In genomic region chr7:80027636-80028417, GRCm38 (mm10) we compare ENCODE assay signal across 8 mouse cellular contexts. TPM values are rescaled to one million over a fixed set of nuclear protein-coding genes. Genes with fewer than 3 reads are reported as not detected.
DNase-seq lines count a peak whose midpoint lies in the region; ATAC-seq and TF ChIP-seq lines count a peak whose summit lies in the region.

No protein-coding gene starts in this region.

- H3K9ac ChIP-seq in hindbrain, embryonic 15.5 days = peak overlapping the region; percentile 70
- H3K9ac ChIP-seq in liver, embryonic 11.5 days (ENCODE audit: low read depth, low read length) = peak overlapping the region; percentile 93
- peak overlapping the region; percentile 92 for H3K9ac ChIP-seq in neural tube, embryonic 12.5 days

- peaks cover 7% of the 10 kb centered on the region; the same call in 1 of the 2 replicates for H3K4me1 ChIP-seq in embryonic fibroblast, embryonic 13.5 days (ENCODE audit: control insufficient read depth, insufficient read depth, low read length)
- H3K4me1 ChIP-seq in hindbrain, embryonic 15.5 days (replicated peaks) = peaks cover 44% of the 10 kb centered on the region
- H3K4me1 ChIP-seq in liver, embryonic 11.5 days (replicated peaks; ENCODE audit: control insufficient read depth, insufficient read depth, low read length) = peaks cover 40% of the 10 kb centered on the region
- peaks cover 52% of the 10 kb centered on the region for H3K4me1 ChIP-seq in neural tube, embryonic 12.5 days

- H3K27me3 ChIP-seq in hindbrain, embryonic 15.5 days = no peaks in the 10 kb centered on the region
- H3K27me3 ChIP-seq in liver, embryonic 11.5 days (replicated peaks; ENCODE audit: control insufficient read depth, insufficient read depth, low read length) = no peaks in the 10 kb centered on the region
- no peaks in the 10 kb centered on the region for H3K27me3 ChIP-seq in neural tube, embryonic 12.5 days (replicated peaks)

- peak overlapping the region; percentile 65 for H3K4me3 ChIP-seq in embryonic fibroblast, embryonic 13.5 days (ENCODE audit: insufficient read depth, low read length)
- peak overlapping the region; percentile 91 for H3K4me3 ChIP-seq in hindbrain, embryonic 15.5 days
- peak overlapping the region; percentile 90 for H3K4me3 ChIP-seq in liver, embryonic 11.5 days (ENCODE audit: low read depth, low read length)
- peak overlapping the region; percentile 86 for H3K4me3 ChIP-seq in neural tube, embryonic 12.5 days

- TF ChIP-seq CTCF in embryonic fibroblast, embryonic 13.5 days (IDR thresholded peaks at IDR 0.05; ENCODE audit: borderline replicate concordance, insufficient read depth, low read length) = no peak

- peak overlapping the region; percentile 91; the same call in 1 of the 2 replicates for H3K27ac ChIP-seq in embryonic fibroblast, embryonic 13.5 days (ENCODE audit: insufficient read depth, low read length)
- H3K27ac ChIP-seq in hindbrain, embryonic 15.5 days (replicated peaks) = peak overlapping the region; percentile 76
- peak overlapping the region; percentile 84 for H3K27ac ChIP-seq in liver, embryonic 11.5 days (ENCODE audit: low read depth, low read length)
- no peak overlapping the region for H3K27ac ChIP-seq in neural tube, embryonic 12.5 days

- WGBS in hindbrain, embryonic 15.5 days = 3% methylated on average over 23 of the region's 23 CpGs
- 7% methylated on average over 23 of the region's 23 CpGs for WGBS in liver, embryonic 11.5 days
- WGBS in neural tube, embryonic 12.5 days = 5% methylated on average over 23 of the region's 23 CpGs

- H3K36me3 ChIP-seq in hindbrain, embryonic 15.5 days = no peaks in the 10 kb centered on the region
- no peaks in the 10 kb centered on the region for H3K36me3 ChIP-seq in liver, embryonic 11.5 days (ENCODE audit: control insufficient read depth, insufficient read depth, low read length)
- no peaks in the 10 kb centered on the region for H3K36me3 ChIP-seq in neural tube, embryonic 12.5 days

- TF ChIP-seq POLR2A in embryonic fibroblast, embryonic 13.5 days (IDR thresholded peaks at IDR 0.05; ENCODE audit: low read depth, low read length) = no peak; the same call in 1 of the 2 replicates

- H3K4me2 ChIP-seq in hindbrain, embryonic 15.5 days = peak overlapping the region; percentile 84
- H3K4me2 ChIP-seq in liver, embryonic 11.5 days = peak overlapping the region; percentile 98
- H3K4me2 ChIP-seq in neural tube, embryonic 12.5 days (replicated peaks) = peak overlapping the region; percentile 87

- ATAC-seq in hindbrain, embryonic 15.5 days (ENCODE audit: low FRiP score, low read depth) = no peak
- ATAC-seq in liver, embryonic 11.5 days (replicated peaks; ENCODE audit: low FRiP score) = no peak
- no peak for ATAC-seq in neural tube, embryonic 12.5 days (ENCODE audit: low FRiP score, low read depth)

- DNase-seq in urinary bladder, postnatal 14 days (ENCODE audit: low spot score) = peak; percentile 34
- no peak for DNase-seq in urinary bladder, postnatal 36 days (ENCODE audit: low spot score in 2 of 2)
- peak; percentile 55 for DNase-seq in liver, embryonic 11.5 days (ENCODE audit: low spot score)
- DNase-seq in right cerebral cortex, postnatal 36 days (ENCODE audit: low spot score in 2 of 2) = no peak
- DNase-seq in ovary, postnatal 14 days (ENCODE audit: low spot score) = no peak

- no peaks in the 10 kb centered on the region for H3K9me3 ChIP-seq in hindbrain, embryonic 15.5 days
- H3K9me3 ChIP-seq in liver, embryonic 11.5 days (ENCODE audit: control insufficient read depth, low read length) = no peaks in the 10 kb centered on the region
- no peaks in the 10 kb centered on the region for H3K9me3 ChIP-seq in neural tube, embryonic 12.5 days

RNA-seq across cellular contexts. Expression of gene Zfp710, which starts 3.2 kb away (rescaled TPM):
- polyA plus RNA-seq in embryonic fibroblast, embryonic 13.5 days (2011; ENCODE audit: insufficient read length, low read depth, missing spikeins) = 7.7 and 8.7 TPM in 2 replicates
- 16.3 and 17.2 TPM in 2 replicates for polyA plus RNA-seq in hindbrain, embryonic 15.5 days (2015; fragmentation: Nextera tagmentation; extraction: Ambion mirVana)
- 10.8 and 11.8 TPM in 2 replicates for polyA plus RNA-seq in liver, embryonic 11.5 days (2014; fragmentation: Nextera tagmentation; extraction: Ambion mirVana)
- polyA plus RNA-seq in neural tube, embryonic 12.5 days (2016; fragmentation: Nextera tagmentation; extraction: Ambion mirVana) = 24.7 and 26.3 TPM in 2 replicates

Comparison
In these comparisons a context has a peak if more than half of its experiments do, and no peak if none do; other contexts are left out.
1. DNase-seq: peak in urinary bladder, postnatal 14 days (single experiment) and liver, embryonic 11.5 days (single experiment); none in urinary bladder, postnatal 36 days (0 of 2), right cerebral cortex, postnatal 36 days (0 of 2) and ovary, postnatal 14 days (single experiment).
2. Peak in every context shown above with its lines, with median percentiles within 50 percentile points of each other: H3K4me3 ChIP-seq, H3K4me2 ChIP-seq and H3K9ac ChIP-seq.